Mouse (Mus musculus): ENCODE measurements around the gene Usp47.

- no peak for TF ChIP-seq CTCF (IDR thresholded peaks at IDR 0.05; ENCODE audit: control insufficient read depth, insufficient read depth, insufficient read length)
- TF ChIP-seq MYOD1 (IDR thresholded peaks at IDR 0.05; ENCODE audit: control insufficient read depth, insufficient read length, low read depth): peak; percentile 62
- TF ChIP-seq CEBPB (IDR thresholded peaks at IDR 0.05; ENCODE audit: low read depth): no peak
- TF ChIP-seq MAX (IDR thresholded peaks at IDR 0.05): no peak
- TF ChIP-seq MYOG (IDR thresholded peaks at IDR 0.05; ENCODE audit: control insufficient read depth, extremely low read depth, insufficient read length): no peak
Observed at GRCm38 (mm10) chr7:112036636-112037035, 13.3 kb downstream of the Usp47 start.

All from C2C12 (cell line).